Mouse (Mus musculus): ENCODE data around the gene Hand2. TPM values are rescaled to one million over a fixed set of nuclear protein-coding genes. Genes with fewer than 3 reads are reported as not detected.

The Hand2 gene
- polyA plus RNA-seq (2015; fragmentation: Nextera tagmentation; extraction: Ambion mirVana) = 0.12 and 0.14 TPM in 2 replicates

DNA sequence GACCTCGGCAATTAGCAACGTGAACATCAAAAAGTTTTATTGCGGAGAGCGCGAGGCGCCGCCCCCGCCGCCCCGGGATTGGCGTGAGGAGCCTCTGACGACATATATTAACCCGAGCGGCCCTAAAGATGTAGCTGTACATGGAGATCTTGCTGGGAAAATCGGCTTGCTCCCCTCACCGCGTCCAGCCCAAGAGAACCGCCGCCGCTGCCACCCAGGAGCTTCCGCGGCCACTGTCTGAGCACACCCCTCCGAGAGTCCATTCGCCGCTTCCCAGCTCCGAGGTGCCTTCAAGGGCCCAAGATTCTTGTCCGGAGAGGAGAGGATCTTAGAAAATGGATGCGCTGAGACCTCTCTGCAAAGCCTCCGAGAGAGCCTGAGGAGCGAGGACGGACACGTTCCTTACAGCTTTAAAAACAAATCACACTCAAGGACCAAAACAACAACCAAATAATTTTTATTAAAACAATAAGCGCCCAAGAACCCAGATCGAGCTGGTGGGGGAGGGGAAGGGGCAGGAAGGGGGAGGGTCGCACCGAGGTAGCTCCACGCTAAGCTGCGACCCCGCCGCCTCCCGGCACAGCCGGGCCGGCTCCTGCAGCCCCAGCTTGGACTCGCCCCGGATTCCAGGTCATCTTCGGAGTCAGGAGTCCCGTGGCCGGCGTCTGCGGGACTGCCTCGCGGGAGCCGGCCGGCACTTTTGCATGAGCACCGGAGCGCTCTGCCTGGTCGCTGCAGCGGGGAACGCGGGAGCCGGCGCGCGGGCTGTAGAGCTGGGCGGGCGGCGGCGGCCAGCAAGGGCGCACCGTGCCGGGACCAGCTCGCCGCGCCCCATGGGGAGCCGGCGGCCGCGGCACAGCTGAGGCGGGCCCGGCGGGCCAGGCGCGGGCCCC, at the start of gene Hand2:
Gene Hand2 (plus strand): TSS at position 133 of the 893 bp plus-strand sequence.
- H3K4me1 ChIP-seq (ENCODE audit: insufficient read depth, low read depth, low read length) = peaks cover 3% of the 10 kb centered on the region; the same call in 1 of the 2 replicates
- H3K4me2 ChIP-seq (replicated peaks; ENCODE audit: low read depth, low read length) = peak within 1 kb of the TSS; percentile 58
- H3K9ac ChIP-seq (replicated peaks; ENCODE audit: low read depth) = no peak within 1 kb of the TSS
- H3K4me3 ChIP-seq (ENCODE audit: low read depth, low read length) = peak within 1 kb of the TSS; percentile 34
- DNase-seq (ENCODE audit: low spot score) (no peak), ATAC-seq (no peak; the same call in 1 of the 2 replicates)
- 2% methylated on average over 67 of the region's 83 CpGs for WGBS
- H3K27me3 ChIP-seq (replicated peaks; ENCODE audit: insufficient read depth, low read length) = peaks cover 84% of the 10 kb centered on the region
- no peaks in the 10 kb centered on the region for H3K9me3 ChIP-seq (ENCODE audit: low read length)
- TF ChIP-seq EP300 (IDR thresholded peaks at IDR 0.05) (no peak), CTCF (IDR thresholded peaks at IDR 0.05) (no peak)
- H3K36me3 ChIP-seq (ENCODE audit: insufficient read depth, low read length) = no peaks in the 10 kb centered on the region
- no peak within 1 kb of the TSS for H3K27ac ChIP-seq (ENCODE audit: low read length)

DNA sequence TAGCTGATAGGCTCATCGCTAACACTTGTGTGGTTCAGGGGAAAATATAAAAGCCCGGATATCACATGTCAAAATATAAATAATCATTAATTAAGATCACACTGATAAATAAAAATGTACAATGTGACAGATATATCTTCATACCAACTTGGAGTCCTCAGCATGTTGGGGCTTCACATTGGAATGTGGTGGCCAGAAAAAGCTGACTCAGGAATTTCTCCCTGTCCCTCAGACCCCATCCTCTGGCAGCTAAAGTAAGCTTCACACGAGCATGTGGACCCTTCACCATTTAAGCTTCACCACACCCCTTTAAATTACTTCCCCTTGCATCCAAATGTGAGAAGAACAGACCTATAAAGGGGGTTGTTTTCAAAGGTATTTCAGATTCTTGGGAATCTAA, 47.7 kb upstream of the Hand2 start:
- H3K4me1 ChIP-seq (ENCODE audit: insufficient read depth, low read depth, low read length) = no peaks in the 10 kb centered on the region
- no peaks in the 10 kb centered on the region for H3K9me3 ChIP-seq (ENCODE audit: low read length)
- 59% methylated on average over 3 of the region's 3 CpGs for WGBS

DNA sequence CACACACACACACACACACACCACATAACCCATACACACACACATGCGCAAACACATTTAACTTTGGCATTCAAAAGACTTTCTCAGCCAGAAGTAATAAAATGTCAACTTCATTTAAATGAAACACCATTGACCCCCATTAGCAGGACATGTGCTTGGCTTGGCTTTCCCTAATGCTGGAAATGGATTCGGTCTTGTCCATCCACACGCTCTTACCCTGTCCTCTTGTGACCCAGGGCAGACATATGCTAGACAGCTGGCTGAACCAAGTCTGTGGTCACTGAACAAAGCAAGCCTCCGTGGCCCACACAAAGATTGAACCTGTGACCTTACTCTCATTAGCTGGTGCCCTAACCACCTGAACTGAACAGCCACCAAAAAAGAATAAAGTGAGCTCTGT, 27.3 kb upstream of the Hand2 start:
- no peak overlapping the region for H3K4me2 ChIP-seq (replicated peaks; ENCODE audit: low read depth, low read length)
- no peak overlapping the region for H3K4me3 ChIP-seq (ENCODE audit: low read depth, low read length)
- H3K27me3 ChIP-seq (replicated peaks; ENCODE audit: insufficient read depth, low read length) = no peaks in the 10 kb centered on the region
- WGBS = 77% methylated on average over 4 of the region's 4 CpGs
- H3K27ac ChIP-seq (ENCODE audit: low read length) = no peak overlapping the region
- H3K9me3 ChIP-seq (ENCODE audit: low read length) = no peaks in the 10 kb centered on the region
- H3K9ac ChIP-seq (replicated peaks; ENCODE audit: low read depth) = no peak overlapping the region
- no peaks in the 10 kb centered on the region for H3K4me1 ChIP-seq (ENCODE audit: insufficient read depth, low read depth, low read length)
- no peaks in the 10 kb centered on the region for H3K36me3 ChIP-seq (ENCODE audit: insufficient read depth, low read length)
- TF ChIP-seq EP300 (IDR thresholded peaks at IDR 0.05) = no peak
- no peak for TF ChIP-seq CTCF (IDR thresholded peaks at IDR 0.05)
- no peak for ATAC-seq
- DNase-seq (ENCODE audit: low spot score) = no peak

More for the DNA sequence above, 47.7 kb upstream of the Hand2 start:
- H3K27me3 ChIP-seq (replicated peaks; ENCODE audit: insufficient read depth, low read length) = no peaks in the 10 kb centered on the region
- ATAC-seq (no peak), DNase-seq (ENCODE audit: low spot score) (no peak)
- H3K36me3 ChIP-seq (ENCODE audit: insufficient read depth, low read length) = no peaks in the 10 kb centered on the region
- H3K9ac ChIP-seq (replicated peaks; ENCODE audit: low read depth) = no peak overlapping the region
- TF ChIP-seq EP300 (IDR thresholded peaks at IDR 0.05) (no peak), CTCF (IDR thresholded peaks at IDR 0.05) (no peak)
- no peak overlapping the region for H3K27ac ChIP-seq (ENCODE audit: low read length)
- H3K4me3 ChIP-seq (ENCODE audit: low read depth, low read length) = no peak overlapping the region
- H3K4me2 ChIP-seq (replicated peaks; ENCODE audit: low read depth, low read length) = no peak overlapping the region

DNA sequence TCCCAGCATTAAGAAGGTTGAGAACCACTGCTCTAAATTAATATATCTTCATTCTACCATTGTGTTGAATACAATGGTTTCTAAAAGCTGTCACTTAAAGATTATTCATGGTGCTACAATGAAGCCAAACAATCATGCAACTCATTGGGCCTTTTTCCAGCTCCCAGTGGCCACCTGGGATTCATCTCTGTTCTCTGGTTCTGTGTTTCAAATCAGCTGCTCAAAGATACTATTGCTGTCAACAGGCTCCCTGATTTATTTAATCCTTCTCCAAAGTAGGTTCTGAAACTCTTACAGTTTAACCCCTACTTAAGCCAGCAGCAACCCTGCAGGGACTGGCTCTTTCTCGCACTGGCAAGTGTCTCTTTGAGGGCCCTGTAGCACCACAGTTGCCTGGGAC, 17.3 kb upstream of the Hand2 start:
- H3K36me3 ChIP-seq (ENCODE audit: insufficient read depth, low read length) = no peaks in the 10 kb centered on the region
- 73% methylated on average over 1 of the region's 1 CpGs for WGBS
- ATAC-seq = no peak
- H3K27me3 ChIP-seq (replicated peaks; ENCODE audit: insufficient read depth, low read length) = peaks cover 10% of the 10 kb centered on the region; the same call in 1 of the 2 replicates
- no peak overlapping the region for H3K4me3 ChIP-seq (ENCODE audit: low read depth, low read length)
- TF ChIP-seq EP300 (IDR thresholded peaks at IDR 0.05) (no peak), CTCF (IDR thresholded peaks at IDR 0.05) (no peak)
- H3K4me2 ChIP-seq (replicated peaks; ENCODE audit: low read depth, low read length) = no peak overlapping the region
- H3K9me3 ChIP-seq (ENCODE audit: low read length) = no peaks in the 10 kb centered on the region
- no peaks in the 10 kb centered on the region for H3K4me1 ChIP-seq (ENCODE audit: insufficient read depth, low read depth, low read length)
- no peak overlapping the region for H3K9ac ChIP-seq (replicated peaks; ENCODE audit: low read depth)
- no peak overlapping the region for H3K27ac ChIP-seq (ENCODE audit: low read length)
- DNase-seq (ENCODE audit: low spot score) = no peak

DNA sequence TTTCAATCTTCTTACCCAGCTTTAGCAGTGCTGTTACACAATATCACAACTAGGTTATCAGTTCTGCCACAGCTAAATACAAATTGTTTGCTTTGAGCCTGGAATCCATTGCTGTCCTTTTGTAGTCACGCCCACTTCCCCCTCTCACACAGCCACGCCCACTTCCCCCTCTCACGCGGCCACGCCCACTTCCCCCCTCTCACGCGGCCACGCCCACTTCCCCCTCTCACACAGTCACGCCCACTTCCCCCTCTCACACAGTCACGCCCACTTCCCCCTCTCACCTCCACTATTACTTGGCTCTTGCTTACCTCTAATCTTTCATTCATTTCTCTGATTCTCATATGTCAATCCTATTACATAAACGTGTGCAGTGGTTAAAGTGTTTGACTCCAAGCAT, 15.8 kb upstream of the Hand2 start:
- ATAC-seq (no peak), DNase-seq (ENCODE audit: low spot score) (no peak)
- WGBS = 49% methylated on average over 11 of the region's 11 CpGs
- H3K27ac ChIP-seq (ENCODE audit: low read length) = no peak overlapping the region
- no peak overlapping the region for H3K9ac ChIP-seq (replicated peaks; ENCODE audit: low read depth)
- peaks cover 10% of the 10 kb centered on the region; the same call in 1 of the 2 replicates for H3K27me3 ChIP-seq (replicated peaks; ENCODE audit: insufficient read depth, low read length)
- H3K36me3 ChIP-seq (ENCODE audit: insufficient read depth, low read length) = no peaks in the 10 kb centered on the region
- no peaks in the 10 kb centered on the region for H3K9me3 ChIP-seq (ENCODE audit: low read length)
- no peak overlapping the region for H3K4me3 ChIP-seq (ENCODE audit: low read depth, low read length)
- no peak overlapping the region for H3K4me2 ChIP-seq (replicated peaks; ENCODE audit: low read depth, low read length)
- TF ChIP-seq EP300 (IDR thresholded peaks at IDR 0.05) (no peak), CTCF (IDR thresholded peaks at IDR 0.05) (no peak)
- no peaks in the 10 kb centered on the region for H3K4me1 ChIP-seq (ENCODE audit: insufficient read depth, low read depth, low read length)

DNA sequence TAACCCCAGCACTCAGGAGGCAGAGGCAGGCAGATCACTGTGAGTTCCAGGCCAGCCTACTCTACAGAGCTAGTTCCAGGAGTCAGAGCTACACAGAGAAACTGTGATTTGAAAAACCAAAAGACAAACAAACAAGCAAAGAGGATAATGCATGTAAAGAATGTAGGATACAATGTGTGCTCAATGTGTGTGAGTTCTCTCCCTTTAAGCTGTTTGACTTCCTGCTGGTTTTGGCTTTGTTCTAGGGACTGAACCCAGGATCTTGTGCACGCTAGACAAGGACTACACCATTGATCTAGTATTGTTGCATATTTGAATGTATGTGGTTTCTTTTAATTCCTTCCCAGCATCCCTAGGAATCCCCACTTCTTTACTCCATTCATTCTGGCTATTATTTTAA, 14.3 kb upstream of the Hand2 start:
- peaks cover 15% of the 10 kb centered on the region; the same call in 1 of the 2 replicates for H3K27me3 ChIP-seq (replicated peaks; ENCODE audit: insufficient read depth, low read length)
- no peak for DNase-seq (ENCODE audit: low spot score)
- no peaks in the 10 kb centered on the region for H3K4me1 ChIP-seq (ENCODE audit: insufficient read depth, low read depth, low read length)
- no peak for TF ChIP-seq CTCF (IDR thresholded peaks at IDR 0.05)
- no peak for TF ChIP-seq EP300 (IDR thresholded peaks at IDR 0.05)
- no peak overlapping the region for H3K27ac ChIP-seq (ENCODE audit: low read length)
- H3K36me3 ChIP-seq (ENCODE audit: insufficient read depth, low read length) = no peaks in the 10 kb centered on the region
- WGBS = 52% methylated on average over 1 of the region's 1 CpGs
- no peaks in the 10 kb centered on the region for H3K9me3 ChIP-seq (ENCODE audit: low read length)
- no peak for ATAC-seq
- H3K4me2 ChIP-seq (replicated peaks; ENCODE audit: low read depth, low read length) = no peak overlapping the region
- no peak overlapping the region for H3K9ac ChIP-seq (replicated peaks; ENCODE audit: low read depth)
- no peak overlapping the region for H3K4me3 ChIP-seq (ENCODE audit: low read depth, low read length)
